Mouse (Mus musculus) neural tube, embryonic 11.5 days (tissue): ENCODE measurements around the gene Taf1. TPM values are rescaled to one million over a fixed set of nuclear protein-coding genes. Genes with fewer than 3 reads are reported as not detected.
"Not testable (repeated sequence)": the region's sequence is repeated elsewhere in the genome, so short reads cannot be mapped to it uniquely, and the experiment has no call there.

Experiments
- ATAC-seq: fragments of 200-750 bp; cut with Nextera tagmentation; 2 replicates; pipeline ENCODE4 v1.8.0; 2017; ENCODE audit warnings: moderate number of reproducible peaks, mild to moderate bottlenecking, moderate TSS enrichment, moderate library complexity; ENCODE audit not compliant: insufficient read depth, low FRiP score, low TSS enrichment
- DNase-seq: peaks from one replicate; pipeline ENCODE4 v3.0.0-alpha.2; 2015; ENCODE audit warnings: low spot score
- H3K27ac ChIP-seq: fragments of 300-500 bp; sonication (generic); 2 replicates; pipeline ENCODE4 v1.5.1; 2014; ENCODE audit warnings: low read depth, mild to moderate bottlenecking, low read length
- H3K27me3 ChIP-seq: fragments of 300-500 bp; sonication (generic); 2 replicates; pipeline ENCODE4 v1.6.1; 2014; ENCODE audit warnings: mild to moderate bottlenecking, low read length, mixed read lengths; ENCODE audit not compliant: control insufficient read depth, insufficient read depth
- H3K36me3 ChIP-seq: fragments of 300-500 bp; sonication (generic); 2 replicates; pipeline ENCODE4 v1.6.1; 2014; ENCODE audit warnings: mild to moderate bottlenecking, low read length, moderate library complexity, mixed read lengths; ENCODE audit not compliant: control insufficient read depth, insufficient read depth
- H3K4me1 ChIP-seq: fragments of 300-500 bp; sonication (generic); 2 replicates; pipeline ENCODE4 v1.6.1; 2014; ENCODE audit warnings: low read length, mixed read lengths; ENCODE audit not compliant: control insufficient read depth, insufficient read depth
- H3K4me2 ChIP-seq: fragments of 300-500 bp; sonication (generic); 2 replicates; pipeline ENCODE4 v1.6.1; 2014; ENCODE audit warnings: low read depth, mild to moderate bottlenecking, moderate library complexity
- H3K4me3 ChIP-seq: fragments of 300-500 bp; sonication (generic); 2 replicates; pipeline ENCODE4 v1.5.1; 2014; ENCODE audit warnings: low read depth, low read length
- H3K9ac ChIP-seq: fragments of 300-500 bp; sonication (generic); 2 replicates; pipeline ENCODE4 v1.6.1; 2014; ENCODE audit warnings: mild to moderate bottlenecking, low read length
- H3K9me3 ChIP-seq: fragments of 300-500 bp; sonication (generic); 2 replicates; pipeline ENCODE4 v1.6.1; 2016; ENCODE audit warnings: low read length; ENCODE audit not compliant: control insufficient read depth
- WGBS: fragments of 180-500 bp; shearing (Covaris S2); extraction: QIAGEN DNeasy Blood & Tissue Kit; methylation state at CpG from one replicate; pipeline ENCODE4 v1.1.7; 2014; 5-methylcytosine and 5-hydroxymethylcytosine counted together
- polyA plus RNA-seq: library from polyadenylated mRNA; unstranded; fragments of >200 nt; fragmentation: Nextera tagmentation; extraction: Ambion mirVana; gene quantifications from 2 replicates; pipeline ENCODE4 v1.2.1, GENCODE M21; 2014

Taf1 gene
- 22.3 and 24.4 TPM in 2 replicates for polyA plus RNA-seq

DNA sequence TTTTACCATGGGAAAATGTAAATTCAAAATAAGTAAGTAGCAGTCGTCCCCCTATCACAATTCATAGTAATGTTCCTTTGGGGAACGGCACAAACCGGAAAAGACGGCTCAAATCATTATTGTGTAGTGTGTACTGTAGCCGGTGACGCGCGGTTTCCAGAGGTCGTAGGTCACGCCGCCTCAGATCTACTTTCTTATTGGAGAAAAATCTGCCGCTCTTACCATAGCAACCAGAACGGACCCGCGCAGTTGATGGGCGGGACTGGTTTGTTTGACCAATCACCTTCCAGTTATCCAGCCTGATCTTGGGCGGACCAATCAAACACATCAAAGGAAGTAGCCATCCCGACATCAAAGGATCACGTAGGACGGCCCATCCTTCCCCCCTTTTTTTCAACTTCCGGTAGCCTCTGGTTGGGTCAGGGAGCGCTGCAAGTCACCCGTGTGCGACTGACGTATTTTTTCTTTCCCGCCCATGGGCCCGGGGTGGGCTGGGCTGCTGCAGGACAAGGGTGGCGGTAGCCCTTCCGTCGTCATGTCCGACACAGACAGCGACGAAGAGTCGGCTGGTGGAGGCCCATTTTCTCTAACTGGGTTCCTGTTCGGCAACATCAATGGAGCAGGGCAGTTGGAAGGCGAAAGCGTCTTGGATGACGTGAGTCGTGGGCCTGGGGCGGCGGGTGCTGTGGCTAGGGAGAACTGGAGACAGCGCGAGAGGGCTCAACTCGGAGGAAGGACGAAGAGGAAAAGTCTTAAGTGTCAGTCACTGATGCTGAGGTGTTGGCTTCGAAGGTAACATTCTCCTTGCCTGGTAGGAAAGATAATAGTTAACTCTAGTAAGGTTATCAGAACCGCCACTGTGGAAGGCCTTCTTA is at the start of gene Taf1:
Gene Taf1 (plus strand): TSS at position 388 of the 875 bp plus-strand sequence.
- ATAC-seq = peak; percentile 99
- Histone ChIP-seq H3K9me3 (no peaks in the 10 kb centered on the region), H3K27me3 (no peaks in the 10 kb centered on the region), H3K4me2 (peak within 1 kb of the TSS; percentile 52), H3K36me3 (no peaks in the 10 kb centered on the region), H3K27ac (0 out of 2 replicates have a peak within 1 kb of the TSS, but pooled peaks have one; percentile 53), H3K4me1 (no peaks in the 10 kb centered on the region), H3K9ac (peak within 1 kb of the TSS; percentile 54), H3K4me3 (peak within 1 kb of the TSS; percentile 52)
- 17% methylated on average over 47 of the region's 47 CpGs for WGBS
- DNase-seq = peak; percentile 92

DNA sequence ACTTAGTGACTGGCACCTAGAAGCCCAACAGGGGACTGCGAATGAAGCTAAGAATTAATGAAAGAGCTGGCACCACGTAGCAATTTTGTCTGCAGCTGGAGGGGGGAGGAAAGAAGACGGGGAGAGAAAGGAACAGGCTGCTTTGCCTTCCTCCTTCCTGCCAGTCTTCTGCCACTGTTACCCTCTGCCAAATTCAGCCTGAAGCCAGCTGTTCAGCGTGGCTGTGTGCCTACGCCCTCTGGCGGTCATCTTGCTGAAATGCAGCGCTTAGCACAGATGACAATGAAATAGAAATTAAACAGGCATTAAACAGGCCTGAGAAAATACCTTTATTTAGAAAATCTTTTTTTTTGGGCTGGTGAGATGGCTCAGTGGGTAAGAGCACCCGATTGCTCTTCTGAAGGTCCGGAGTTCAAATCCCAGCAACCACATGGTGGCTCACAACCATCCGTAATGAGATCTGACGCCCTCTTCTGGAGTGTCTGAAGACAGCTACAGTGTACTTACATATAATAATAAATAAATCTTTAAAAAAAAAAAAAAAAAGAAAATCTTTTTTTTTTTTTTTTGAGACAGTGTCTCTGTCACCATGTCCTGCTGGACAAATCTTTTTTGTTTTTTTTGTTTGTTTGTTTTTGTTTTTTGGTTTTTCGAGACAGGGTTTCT is 45.9 kb upstream of the Taf1 start:
- WGBS = 30% methylated on average over 10 of the region's 12 CpGs
- H3K9ac ChIP-seq, H3K36me3 ChIP-seq, H3K9me3 ChIP-seq, H3K27me3 ChIP-seq, H3K4me1 ChIP-seq, ATAC-seq, H3K4me2 ChIP-seq, H3K27ac ChIP-seq, H3K4me3 ChIP-seq: not testable (repeated sequence)
- peak; percentile 48 for DNase-seq

DNA sequence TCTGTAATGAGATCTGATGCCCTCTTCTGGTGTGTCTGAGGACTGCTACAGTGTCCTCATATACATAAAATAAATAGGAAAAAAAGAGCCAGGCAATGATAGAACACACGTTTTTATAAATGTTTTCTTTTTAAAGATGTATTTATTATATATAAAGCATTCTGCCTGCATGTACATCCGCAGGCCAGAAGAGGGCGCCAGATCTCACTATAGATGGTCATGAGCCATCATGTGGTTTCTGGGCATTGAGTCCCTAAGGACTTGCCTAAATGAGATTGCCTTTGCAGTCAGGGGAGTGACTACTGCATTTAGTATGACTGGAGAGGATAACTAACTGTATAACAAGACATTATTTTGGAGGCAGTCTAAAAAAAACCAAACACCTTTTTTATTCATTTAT is 27.9 kb upstream of the Taf1 start:
- DNase-seq (no peak), ATAC-seq (no peak)
- WGBS = 14% methylated on average over 3 of the region's 3 CpGs

DNA sequence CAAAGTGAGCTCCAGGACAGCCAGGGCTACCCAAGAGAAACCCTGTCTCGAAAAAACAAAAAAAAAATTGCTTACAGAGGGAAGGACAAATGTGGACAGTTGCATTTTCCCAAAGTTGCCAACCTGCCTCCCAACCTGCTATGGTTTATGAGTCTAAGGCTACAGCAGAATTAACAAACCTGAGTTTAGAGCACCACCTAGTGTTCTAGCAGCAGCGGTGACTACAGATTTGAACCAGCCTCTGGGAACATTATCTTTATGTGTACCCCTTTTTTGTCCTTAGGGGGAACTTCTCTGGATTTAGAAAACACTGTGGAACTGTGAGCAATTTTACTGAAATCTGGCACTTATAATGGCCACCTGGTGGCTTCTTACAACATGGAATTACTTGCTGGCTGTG is 16.8 kb upstream of the Taf1 start:
- Histone ChIP-seq H3K9me3 (no peaks in the 10 kb centered on the region), H3K4me3 (no peak overlapping the region), H3K4me2 (no peak overlapping the region), H3K27me3 (no peaks in the 10 kb centered on the region), H3K9ac (no peak overlapping the region), H3K4me1 (no peaks in the 10 kb centered on the region), H3K36me3 (no peaks in the 10 kb centered on the region), H3K27ac (no peak overlapping the region)
- ATAC-seq = no peak
- WGBS = 12% methylated on average over 2 of the region's 2 CpGs
- DNase-seq = no peak

More for the DNA sequence above, 27.9 kb upstream of the Taf1 start:
- no peak overlapping the region for H3K4me2 ChIP-seq
- H3K4me1 ChIP-seq = no peaks in the 10 kb centered on the region
- H3K9ac ChIP-seq = no peak overlapping the region
- H3K9me3 ChIP-seq = no peaks in the 10 kb centered on the region
- no peak overlapping the region for H3K27ac ChIP-seq
- no peaks in the 10 kb centered on the region for H3K36me3 ChIP-seq
- H3K27me3 ChIP-seq = no peaks in the 10 kb centered on the region
- no peak overlapping the region for H3K4me3 ChIP-seq

DNA sequence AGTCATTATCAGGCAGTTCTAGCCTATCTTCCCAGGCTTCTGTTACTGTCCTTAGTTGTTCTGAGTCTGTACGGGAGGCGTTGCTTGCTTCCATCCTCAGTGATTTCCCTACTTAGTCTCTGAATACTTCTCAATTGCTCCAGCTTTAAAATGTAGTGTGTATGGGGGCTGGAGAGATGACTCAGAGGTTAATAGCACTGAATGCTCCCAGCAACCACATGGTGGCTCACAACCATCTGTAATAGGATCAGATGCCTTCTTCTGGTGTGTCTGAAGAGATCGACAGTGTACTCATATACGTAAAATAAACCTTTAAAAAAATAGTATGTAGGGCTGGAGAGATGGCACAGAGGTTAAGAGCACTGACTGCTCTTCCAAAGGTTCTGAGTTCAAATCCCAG is 14.5 kb upstream of the Taf1 start:
- H3K4me1 ChIP-seq = no peaks in the 10 kb centered on the region
- 92% methylated on average over 4 of the region's 4 CpGs for WGBS

DNA sequence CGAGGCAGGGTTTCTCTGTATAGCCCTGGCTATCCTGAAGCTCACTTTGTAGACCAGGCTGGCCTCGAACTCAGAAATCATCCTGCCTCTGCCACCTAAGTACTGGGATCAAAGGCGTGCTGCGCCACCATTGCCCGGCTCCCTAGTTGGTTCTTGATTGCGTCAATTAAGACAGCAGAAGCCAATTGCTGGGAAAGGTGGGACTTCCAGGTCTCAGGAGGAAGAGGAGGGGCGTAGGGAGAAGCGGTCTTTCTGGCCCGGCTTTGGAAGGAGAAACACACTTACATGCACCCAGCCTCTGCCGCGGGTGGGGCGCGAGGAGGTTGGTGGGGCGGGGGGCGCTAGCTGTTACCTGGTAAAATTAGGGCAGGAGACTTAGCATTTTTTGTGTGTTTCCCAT is 10.5 kb upstream of the Taf1 start:
- Histone ChIP-seq H3K27me3 (no peaks in the 10 kb centered on the region), H3K27ac (no peak overlapping the region), H3K9me3 (no peaks in the 10 kb centered on the region), H3K4me2 (no peak overlapping the region), H3K4me3 (no peak overlapping the region), H3K9ac (no peak overlapping the region), H3K4me1 (no peaks in the 10 kb centered on the region), H3K36me3 (no peaks in the 10 kb centered on the region)
- ATAC-seq = no peak
- DNase-seq = no peak
- 83% methylated on average over 15 of the region's 15 CpGs for WGBS

More for the DNA sequence above, 14.5 kb upstream of the Taf1 start:
- DNase-seq = no peak
- no peak overlapping the region for H3K4me2 ChIP-seq
- no peak overlapping the region for H3K27ac ChIP-seq
- H3K9ac ChIP-seq = no peak overlapping the region
- ATAC-seq = no peak
- H3K4me3 ChIP-seq = no peak overlapping the region
- H3K36me3 ChIP-seq = no peaks in the 10 kb centered on the region
- no peaks in the 10 kb centered on the region for H3K27me3 ChIP-seq
- H3K9me3 ChIP-seq = no peaks in the 10 kb centered on the region

DNA sequence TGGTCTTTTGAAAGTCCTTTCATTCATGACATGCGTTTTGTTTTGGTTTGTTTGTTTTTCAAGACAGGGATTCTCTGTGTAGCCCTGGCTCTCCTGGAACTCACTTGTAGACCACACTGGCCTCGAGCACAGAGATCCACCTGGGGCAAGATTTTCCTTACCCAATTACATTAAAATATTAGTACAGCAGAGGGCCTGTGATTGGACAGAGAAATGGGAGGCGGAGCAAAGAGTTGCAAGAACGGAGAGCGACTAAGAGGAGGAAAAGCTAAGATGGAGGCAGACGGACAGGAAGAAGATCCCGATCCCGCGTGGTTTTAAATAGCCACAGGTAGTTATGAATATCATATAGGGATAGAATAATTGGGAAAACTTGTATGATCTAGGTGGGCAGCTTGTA is 5.2 kb upstream of the Taf1 start:
- H3K4me1 ChIP-seq = no peaks in the 10 kb centered on the region
- ATAC-seq (no peak), DNase-seq (no peak)
- no peaks in the 10 kb centered on the region for H3K36me3 ChIP-seq
- WGBS = 57% methylated on average over 9 of the region's 9 CpGs
- H3K4me2 ChIP-seq = no peak overlapping the region
- H3K9ac ChIP-seq = no peak overlapping the region
- H3K27ac ChIP-seq = no peak overlapping the region
- no peaks in the 10 kb centered on the region for H3K27me3 ChIP-seq
- no peaks in the 10 kb centered on the region for H3K9me3 ChIP-seq
- no peak overlapping the region for H3K4me3 ChIP-seq

DNA sequence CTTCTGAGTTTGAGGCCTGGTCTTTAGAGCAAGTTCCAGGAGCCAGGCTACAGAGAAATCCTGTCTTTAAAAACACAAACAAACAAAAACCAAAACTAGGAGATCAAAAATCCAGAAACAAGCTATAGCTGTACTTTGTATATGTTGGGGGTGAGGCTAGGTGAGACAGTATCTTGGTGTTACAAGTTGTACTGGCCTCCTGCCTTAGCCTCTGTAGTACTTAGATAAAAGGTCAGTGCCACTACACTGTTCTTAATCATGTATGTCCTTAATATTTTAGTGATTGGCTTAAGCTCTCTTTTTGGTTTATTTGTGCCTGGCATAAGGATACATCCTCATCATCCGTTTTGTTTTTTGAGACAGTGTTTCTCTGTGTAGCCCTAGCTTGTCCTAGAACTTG is 52.9 kb downstream of the Taf1 start:
- H3K27ac ChIP-seq = no peak overlapping the region
- H3K9ac ChIP-seq = no peak overlapping the region
- H3K4me1 ChIP-seq = no peaks in the 10 kb centered on the region
- no peaks in the 10 kb centered on the region for H3K36me3 ChIP-seq
- H3K4me3 ChIP-seq = no peak overlapping the region
- H3K27me3 ChIP-seq = no peaks in the 10 kb centered on the region
- ATAC-seq (no peak), DNase-seq (no peak)
- H3K4me2 ChIP-seq = no peak overlapping the region
- H3K9me3 ChIP-seq = no peaks in the 10 kb centered on the region
- WGBS = 96% methylated on average over 1 of the region's 1 CpGs

DNA sequence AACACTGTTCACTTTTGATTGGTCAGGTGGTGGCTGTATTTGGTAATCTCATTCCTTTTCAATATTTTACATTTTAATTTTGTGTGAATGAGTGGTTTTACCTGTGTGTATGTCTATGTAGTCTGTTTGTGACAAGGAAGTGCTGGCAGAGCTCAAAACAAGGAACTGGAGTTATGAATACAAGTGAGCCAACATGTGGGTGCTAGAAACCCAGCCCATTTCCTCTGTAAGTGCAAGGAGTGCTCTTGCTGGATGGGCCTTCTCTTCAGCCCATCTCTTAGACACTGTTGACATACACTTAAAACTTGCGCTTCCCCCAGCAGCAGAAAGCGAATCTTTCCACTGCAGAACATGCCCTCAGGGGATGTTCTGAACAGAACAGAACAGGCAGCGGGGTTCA is 83.6 kb downstream of the Taf1 start:
- no peak overlapping the region for H3K9ac ChIP-seq
- no peak for DNase-seq
- 93% methylated on average over 3 of the region's 3 CpGs for WGBS
- H3K4me3 ChIP-seq = no peak overlapping the region
- H3K4me1 ChIP-seq = no peaks in the 10 kb centered on the region
- H3K4me2 ChIP-seq = no peak overlapping the region
- no peaks in the 10 kb centered on the region for H3K36me3 ChIP-seq
- no peaks in the 10 kb centered on the region for H3K9me3 ChIP-seq
- H3K27ac ChIP-seq = no peak overlapping the region
- no peaks in the 10 kb centered on the region for H3K27me3 ChIP-seq
- ATAC-seq = no peak
